Mouse (Mus musculus) liver, embryonic 15.5 days (tissue): ENCODE data around the gene Gm20865. TPM values are rescaled to one million over a fixed set of nuclear protein-coding genes. Genes with fewer than 3 reads are reported as not detected.
"Not testable (repeated sequence)": the region's sequence is repeated elsewhere in the genome, so short reads cannot be mapped to it uniquely, and the experiment has no call there.

Source experiments
- ATAC-seq: fragments of 200-750 bp; cut with Nextera tagmentation; 2 replicates; pipeline ENCODE4 v1.8.0; 2017; ENCODE audit warnings: moderate number of reproducible peaks, mild to moderate bottlenecking, moderate library complexity; ENCODE audit not compliant: insufficient read depth
- H3K27ac ChIP-seq: fragments of 300-500 bp; sonication (generic); replicated peaks from 2 replicates; pipeline ENCODE4 v1.5.1; 2015; ENCODE audit warnings: mild to moderate bottlenecking, inconsistent platforms
- H3K27me3 ChIP-seq: fragments of 300-500 bp; sonication (generic); 2 replicates; pipeline ENCODE4 v1.6.1; 2015; ENCODE audit warnings: mild to moderate bottlenecking, inconsistent platforms
- H3K36me3 ChIP-seq: fragments of 300-500 bp; sonication (generic); replicated peaks from 2 replicates; pipeline ENCODE4 v1.6.1; 2015; ENCODE audit warnings: moderate library complexity, mild to moderate bottlenecking, inconsistent platforms
- H3K4me1 ChIP-seq: fragments of 300-500 bp; sonication (generic); replicated peaks from 2 replicates; pipeline ENCODE4 v1.6.1; 2015; ENCODE audit warnings: inconsistent platforms
- H3K4me2 ChIP-seq: fragments of 300-500 bp; sonication (generic); 2 replicates; pipeline ENCODE4 v1.6.1; 2015; ENCODE audit warnings: moderate library complexity, mild to moderate bottlenecking, inconsistent platforms
- H3K4me3 ChIP-seq: fragments of 300-500 bp; sonication (generic); replicated peaks from 2 replicates; pipeline ENCODE4 v1.5.1; 2015; ENCODE audit warnings: mild to moderate bottlenecking, inconsistent platforms
- H3K9ac ChIP-seq: fragments of 300-500 bp; sonication (generic); 2 replicates; pipeline ENCODE4 v1.6.1; 2015; ENCODE audit warnings: moderate library complexity, mild to moderate bottlenecking, inconsistent platforms
- H3K9me3 ChIP-seq: fragments of 300-500 bp; sonication (generic); replicated peaks from 2 replicates; pipeline ENCODE4 v1.6.1; 2016; ENCODE audit warnings: inconsistent platforms
- WGBS: fragments of 180-500 bp; shearing (Covaris S2); methylation state at CpG from one replicate; pipeline ENCODE4 v1.1.7; 2015; ENCODE audit warnings: mixed read lengths; ENCODE audit not compliant: insufficient replicate concordance; 5-methylcytosine and 5-hydroxymethylcytosine counted together
- polyA plus RNA-seq: library from polyadenylated mRNA; unstranded; fragments of >200 nt; fragmentation: Nextera tagmentation; extraction: Ambion mirVana; gene quantifications from 2 replicates; pipeline ENCODE4 v1.2.1, GENCODE M21; 2015

The Gm20865 gene
- polyA plus RNA-seq = not detected in 2 replicates

DNA sequence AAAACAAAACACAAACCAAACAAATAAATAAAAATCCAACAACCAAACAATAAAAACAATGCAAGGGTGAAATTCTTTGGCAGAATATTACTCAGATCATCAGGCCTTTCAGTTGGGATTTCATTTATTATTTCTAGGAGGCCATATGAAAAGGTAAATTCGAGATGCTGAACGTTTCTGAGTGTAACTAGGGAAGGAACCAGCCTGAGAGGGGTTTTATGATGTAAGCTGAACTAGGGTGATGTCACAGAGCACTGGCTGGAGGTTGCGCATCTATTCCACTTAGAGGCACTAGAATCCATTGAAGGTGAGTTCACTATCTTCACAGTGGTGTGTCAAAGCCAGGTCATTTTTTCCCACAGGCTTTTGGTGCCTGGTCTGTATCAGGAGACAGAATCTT lies at the start of gene Gm20865:
Gm20865 (plus strand) TSS at position 301 of the 400 bp plus-strand sequence.
- WGBS = no CpG with 5 or more reads among the region's 3 CpGs

More for the DNA sequence above, at the start of gene Gm20865:
- not testable (repeated sequence) for H3K9ac ChIP-seq, H3K4me2 ChIP-seq, H3K27me3 ChIP-seq, H3K36me3 ChIP-seq, H3K4me3 ChIP-seq, H3K27ac ChIP-seq, H3K9me3 ChIP-seq, ATAC-seq, H3K4me1 ChIP-seq

Other genes with a start within 250 kb of the Gm20865 start
- gene Gm29866, start 247.9 kb upstream of the Gm20865 start, polyA plus RNA-seq = not detected in 2 replicates
- not detected in 2 replicates for gene Gm20909, start 77.0 kb upstream of the Gm20865 start, polyA plus RNA-seq